Mouse (Mus musculus): Measurements from ENCODE around the gene Cacnb2. TPM values are rescaled to one million over a fixed set of nuclear protein-coding genes. Genes with fewer than 3 reads are reported as not detected.

Gene Cacnb2
- polyA plus RNA-seq, 1 experiment from 2014 or later = 1.2 TPM

DNA sequence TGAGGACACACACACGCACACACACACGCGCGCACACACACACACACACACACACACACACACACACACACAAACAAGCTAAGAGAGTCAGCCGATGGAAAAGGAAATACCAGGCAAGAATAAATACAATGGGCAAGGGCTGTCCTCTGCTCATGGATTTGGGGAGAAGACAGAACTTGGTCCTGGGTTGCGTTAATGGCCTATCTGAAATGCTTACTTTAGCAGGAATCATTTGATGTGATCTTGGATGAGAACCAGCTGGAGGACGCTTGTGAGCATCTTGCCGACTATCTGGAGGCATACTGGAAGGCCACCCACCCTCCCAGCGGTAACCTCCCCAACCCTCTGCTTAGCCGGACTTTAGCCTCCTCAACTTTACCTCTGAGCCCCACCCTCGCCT, 381.1 kb downstream of the Cacnb2 start:
- H3K4me1 ChIP-seq (ENCODE audit: control insufficient read depth, insufficient read depth, low read length) = no peaks in the 10 kb centered on the region
- no peak overlapping the region for H3K27ac ChIP-seq (ENCODE audit: low read depth, low read length)
- H3K4me2 ChIP-seq (ENCODE audit: low read depth) = no peak overlapping the region
- H3K9ac ChIP-seq (ENCODE audit: low read length) = no peak overlapping the region
- no peak for DNase-seq (ENCODE audit: low spot score)
- no peak overlapping the region for H3K4me3 ChIP-seq (ENCODE audit: low read depth, low read length)
- no peaks in the 10 kb centered on the region for H3K9me3 ChIP-seq (ENCODE audit: control insufficient read depth, low read length)
- WGBS = 90% methylated on average over 11 of the region's 11 CpGs
- ATAC-seq (ENCODE audit: insufficient read depth, low FRiP score, low TSS enrichment) = no peak
- H3K27me3 ChIP-seq (ENCODE audit: control insufficient read depth, insufficient read depth, low read length) = no peaks in the 10 kb centered on the region
- no peaks in the 10 kb centered on the region for H3K36me3 ChIP-seq (ENCODE audit: control insufficient read depth, insufficient read depth, low read length)

GRCm38 (mm10) chr2:14988451-14988850, 385.6 kb downstream of the Cacnb2 start:
- H3K9ac ChIP-seq (ENCODE audit: low read length) = no peak overlapping the region
- 91% methylated on average over 4 of the region's 4 CpGs for WGBS
- no peaks in the 10 kb centered on the region for H3K4me1 ChIP-seq (ENCODE audit: control insufficient read depth, insufficient read depth, low read length)
- H3K27ac ChIP-seq (ENCODE audit: low read depth, low read length) = no peak overlapping the region
- no peak overlapping the region for H3K4me2 ChIP-seq (ENCODE audit: low read depth)
- H3K4me3 ChIP-seq (ENCODE audit: low read depth, low read length) = no peak overlapping the region
- H3K27me3 ChIP-seq (ENCODE audit: control insufficient read depth, insufficient read depth, low read length) = no peaks in the 10 kb centered on the region
- H3K9me3 ChIP-seq (ENCODE audit: control insufficient read depth, low read length) = no peaks in the 10 kb centered on the region
- ATAC-seq (ENCODE audit: insufficient read depth, low FRiP score, low TSS enrichment) (no peak), DNase-seq (ENCODE audit: low spot score) (no peak)
- no peaks in the 10 kb centered on the region for H3K36me3 ChIP-seq (ENCODE audit: control insufficient read depth, insufficient read depth, low read length)

DNA sequence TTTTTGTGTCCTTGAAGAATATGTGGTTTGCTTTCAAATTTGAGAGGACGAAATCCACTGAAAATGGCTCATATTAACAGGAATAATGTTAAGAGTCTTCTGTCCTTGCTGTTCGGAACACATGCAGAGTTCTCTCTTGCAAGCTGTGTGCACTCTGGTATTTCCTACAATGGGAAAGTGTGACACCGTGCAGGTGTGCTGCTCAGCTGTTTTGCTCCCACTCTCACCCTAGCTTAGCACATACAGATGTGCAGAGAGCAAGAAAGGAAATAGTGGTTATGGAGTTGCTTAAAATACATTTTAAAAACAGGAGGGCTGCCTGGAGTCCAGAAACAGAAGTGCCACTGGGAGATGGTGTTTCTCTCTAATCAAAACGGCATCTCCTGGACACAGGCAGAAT, 386.5 kb downstream of the Cacnb2 start:
- no peak for DNase-seq (ENCODE audit: low spot score)
- no peak overlapping the region for H3K4me2 ChIP-seq (ENCODE audit: low read depth)
- WGBS = 86% methylated on average over 4 of the region's 4 CpGs
- H3K4me1 ChIP-seq (ENCODE audit: control insufficient read depth, insufficient read depth, low read length) = no peaks in the 10 kb centered on the region
- ATAC-seq (ENCODE audit: insufficient read depth, low FRiP score, low TSS enrichment) = no peak
- no peak overlapping the region for H3K27ac ChIP-seq (ENCODE audit: low read depth, low read length)
- H3K9me3 ChIP-seq (ENCODE audit: control insufficient read depth, low read length) = no peaks in the 10 kb centered on the region
- no peaks in the 10 kb centered on the region for H3K36me3 ChIP-seq (ENCODE audit: control insufficient read depth, insufficient read depth, low read length)
- no peak overlapping the region for H3K4me3 ChIP-seq (ENCODE audit: low read depth, low read length)
- no peak overlapping the region for H3K9ac ChIP-seq (ENCODE audit: low read length)
- H3K27me3 ChIP-seq (ENCODE audit: control insufficient read depth, insufficient read depth, low read length) = no peaks in the 10 kb centered on the region

DNA sequence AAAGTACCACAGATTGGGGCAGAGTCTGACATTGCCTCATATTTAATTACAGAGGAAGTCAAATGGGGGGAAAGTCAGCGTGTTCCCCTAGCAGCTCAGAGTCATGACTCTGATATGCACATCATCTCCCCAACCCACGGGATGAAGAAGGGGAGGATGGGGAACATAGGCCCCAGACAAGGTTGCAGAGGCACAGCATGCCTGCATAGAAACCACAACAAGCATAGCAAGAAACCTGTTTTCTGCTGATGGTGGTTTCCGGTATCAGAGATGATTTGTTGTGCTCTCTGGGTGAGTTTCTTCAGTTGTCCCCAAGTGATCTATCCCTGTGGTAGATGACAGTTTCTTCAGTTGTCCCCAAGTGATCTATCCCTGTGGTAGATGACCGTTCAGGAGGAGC, 389.6 kb downstream of the Cacnb2 start:
- no peaks in the 10 kb centered on the region for H3K4me1 ChIP-seq (ENCODE audit: control insufficient read depth, insufficient read depth, low read length)
- H3K36me3 ChIP-seq (ENCODE audit: control insufficient read depth, insufficient read depth, low read length) = no peaks in the 10 kb centered on the region
- H3K9me3 ChIP-seq (ENCODE audit: control insufficient read depth, low read length) = no peaks in the 10 kb centered on the region
- DNase-seq (ENCODE audit: low spot score) (no peak), ATAC-seq (ENCODE audit: insufficient read depth, low FRiP score, low TSS enrichment) (no peak)
- H3K4me3 ChIP-seq (ENCODE audit: low read depth, low read length) = no peak overlapping the region
- H3K9ac ChIP-seq (ENCODE audit: low read length) = no peak overlapping the region
- H3K27me3 ChIP-seq (ENCODE audit: control insufficient read depth, insufficient read depth, low read length) = no peaks in the 10 kb centered on the region
- WGBS = 93% methylated on average over 4 of the region's 4 CpGs
- H3K4me2 ChIP-seq (ENCODE audit: low read depth) = no peak overlapping the region
- no peak overlapping the region for H3K27ac ChIP-seq (ENCODE audit: low read depth, low read length)

DNA sequence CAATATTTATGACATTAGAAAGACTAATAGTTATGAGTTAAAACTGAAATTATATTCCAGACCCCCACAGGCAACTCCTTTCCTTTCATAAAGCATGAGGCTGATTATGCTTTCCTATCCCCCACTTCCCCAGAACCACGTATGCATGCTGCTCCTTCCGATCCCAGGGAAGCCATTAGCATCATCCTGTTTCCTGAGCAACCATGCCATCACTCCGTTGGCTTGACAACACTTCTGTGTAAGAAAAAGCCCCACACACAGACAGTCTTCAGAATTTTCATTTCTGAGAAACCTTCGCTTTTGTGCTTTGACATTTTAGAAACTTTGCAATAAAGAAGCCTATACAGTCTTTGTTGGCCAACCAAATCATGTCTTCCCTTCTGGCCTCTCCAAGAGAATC, 393.1 kb downstream of the Cacnb2 start:
- DNase-seq (ENCODE audit: low spot score) (no peak), ATAC-seq (ENCODE audit: insufficient read depth, low FRiP score, low TSS enrichment) (no peak)
- H3K9ac ChIP-seq (ENCODE audit: low read length) = no peak overlapping the region
- 76% methylated on average over 4 of the region's 4 CpGs for WGBS
- H3K4me1 ChIP-seq (ENCODE audit: control insufficient read depth, insufficient read depth, low read length) = no peaks in the 10 kb centered on the region
- no peaks in the 10 kb centered on the region for H3K9me3 ChIP-seq (ENCODE audit: control insufficient read depth, low read length)
- H3K36me3 ChIP-seq (ENCODE audit: control insufficient read depth, insufficient read depth, low read length) = no peaks in the 10 kb centered on the region; the same call in 1 of the 2 replicates
- H3K4me2 ChIP-seq (ENCODE audit: low read depth) = no peak overlapping the region
- H3K4me3 ChIP-seq (ENCODE audit: low read depth, low read length) = no peak overlapping the region
- H3K27ac ChIP-seq (ENCODE audit: low read depth, low read length) = no peak overlapping the region
- H3K27me3 ChIP-seq (ENCODE audit: control insufficient read depth, insufficient read depth, low read length) = no peaks in the 10 kb centered on the region

- no peak for ATAC-seq (ENCODE audit: insufficient read depth, low FRiP score, low TSS enrichment)
- Histone ChIP-seq H3K4me2 (ENCODE audit: low read depth) (no peak overlapping the region), H3K9ac (ENCODE audit: low read length) (no peak overlapping the region), H3K27me3 (ENCODE audit: control insufficient read depth, insufficient read depth, low read length) (no peaks in the 10 kb centered on the region), H3K4me3 (ENCODE audit: low read depth, low read length) (no peak overlapping the region), H3K27ac (ENCODE audit: low read depth, low read length) (no peak overlapping the region), H3K9me3 (ENCODE audit: control insufficient read depth, low read length) (no peaks in the 10 kb centered on the region), H3K36me3 (ENCODE audit: control insufficient read depth, insufficient read depth, low read length) (no peaks in the 10 kb centered on the region; the same call in 1 of the 2 replicates), H3K4me1 (ENCODE audit: control insufficient read depth, insufficient read depth, low read length) (no peaks in the 10 kb centered on the region)
- 89% methylated on average over 5 of the region's 5 CpGs for WGBS
- no peak for DNase-seq (ENCODE audit: low spot score)
Observed at GRCm38 (mm10) chr2:14997836-14998235, 394.9 kb downstream of the Cacnb2 start.

- 0 out of 2 replicates have a peak, but pooled peaks have one; percentile 65 for ATAC-seq (ENCODE audit: insufficient read depth, low FRiP score, low TSS enrichment)
- WGBS = 80% methylated on average over 3 of the region's 3 CpGs
- H3K27ac ChIP-seq (ENCODE audit: low read depth, low read length) = no peak overlapping the region
Observed at GRCm38 (mm10) chr2:15007531-15007930, 404.6 kb downstream of the Cacnb2 start.

DNA sequence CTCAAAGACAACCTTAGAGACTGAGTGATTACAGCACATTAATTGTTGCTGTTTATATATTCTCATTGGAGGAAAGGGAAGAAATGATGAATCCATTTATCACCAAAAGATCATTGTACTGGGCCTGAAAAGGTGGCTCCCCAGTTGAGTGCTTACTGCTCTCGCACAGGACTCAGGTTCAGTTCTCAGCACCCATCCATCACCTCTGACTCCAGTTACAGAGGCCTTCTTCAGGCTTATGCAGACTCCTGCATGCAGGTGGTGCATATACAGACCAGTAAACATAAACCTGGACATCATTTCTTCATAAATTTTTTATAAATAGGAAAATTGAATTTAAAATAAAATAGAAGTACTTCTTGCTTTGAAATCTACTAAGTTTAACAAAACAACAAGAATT, 405.2 kb downstream of the Cacnb2 start:
- Histone ChIP-seq H3K27me3 (ENCODE audit: control insufficient read depth, insufficient read depth, low read length) (no peaks in the 10 kb centered on the region), H3K9me3 (ENCODE audit: control insufficient read depth, low read length) (no peaks in the 10 kb centered on the region), H3K4me3 (ENCODE audit: low read depth, low read length) (no peak overlapping the region), H3K4me2 (ENCODE audit: low read depth) (no peak overlapping the region), H3K4me1 (ENCODE audit: control insufficient read depth, insufficient read depth, low read length) (no peaks in the 10 kb centered on the region), H3K36me3 (ENCODE audit: control insufficient read depth, insufficient read depth, low read length) (no peaks in the 10 kb centered on the region), H3K9ac (ENCODE audit: low read length) (no peak overlapping the region), H3K27ac (ENCODE audit: low read depth, low read length) (no peak overlapping the region)
- no peak for DNase-seq (ENCODE audit: low spot score)
- WGBS = 88% methylated on average over 1 of the region's 1 CpGs
- ATAC-seq (ENCODE audit: insufficient read depth, low FRiP score, low TSS enrichment) = peak; percentile 54; the same call in 1 of the 2 replicates

More at GRCm38 (mm10) chr2:15007531-15007930, 404.6 kb downstream of the Cacnb2 start:
- no peak for DNase-seq (ENCODE audit: low spot score)
- Histone ChIP-seq H3K36me3 (ENCODE audit: control insufficient read depth, insufficient read depth, low read length) (no peaks in the 10 kb centered on the region), H3K4me2 (ENCODE audit: low read depth) (no peak overlapping the region), H3K9me3 (ENCODE audit: control insufficient read depth, low read length) (no peaks in the 10 kb centered on the region), H3K9ac (ENCODE audit: low read length) (no peak overlapping the region), H3K27me3 (ENCODE audit: control insufficient read depth, insufficient read depth, low read length) (no peaks in the 10 kb centered on the region), H3K4me1 (ENCODE audit: control insufficient read depth, insufficient read depth, low read length) (no peaks in the 10 kb centered on the region), H3K4me3 (ENCODE audit: low read depth, low read length) (no peak overlapping the region)

GRCm38 (mm10) chr2:15026817-15027216, 423.9 kb downstream of the Cacnb2 start:
- WGBS = 90% methylated on average over 3 of the region's 3 CpGs
- Histone ChIP-seq H3K9me3 (ENCODE audit: control insufficient read depth, low read length) (no peaks in the 10 kb centered on the region), H3K9ac (ENCODE audit: low read length) (no peak overlapping the region), H3K36me3 (ENCODE audit: control insufficient read depth, insufficient read depth, low read length) (no peaks in the 10 kb centered on the region; the same call in 1 of the 2 replicates), H3K27me3 (ENCODE audit: control insufficient read depth, insufficient read depth, low read length) (no peaks in the 10 kb centered on the region), H3K4me2 (ENCODE audit: low read depth) (no peak overlapping the region), H3K4me1 (ENCODE audit: control insufficient read depth, insufficient read depth, low read length) (no peaks in the 10 kb centered on the region), H3K4me3 (ENCODE audit: low read depth, low read length) (no peak overlapping the region), H3K27ac (ENCODE audit: low read depth, low read length) (no peak overlapping the region)
- DNase-seq (ENCODE audit: low spot score) (no peak), ATAC-seq (ENCODE audit: insufficient read depth, low FRiP score, low TSS enrichment) (no peak)
